Mouse (Mus musculus): ENCODE measurements at regions not wholly inside any gene's neighbourhood (a gene's known extent, or its start where the extent isn't known, plus 50 kb on each side); places are given as distances from the start of the nearest gene placed in this dataset.

GRCm38 (mm10) chr13:37514641-37515305, 169.8 kb downstream of the Ly86 start:
- peaks cover 30% of the 10 kb centered on the region for H3K4me1 ChIP-seq (ENCODE audit: insufficient read depth)
- peak overlapping the region; percentile 52 for H3K4me2 ChIP-seq
- ATAC-seq (ENCODE audit: insufficient read depth) (no peak), DNase-seq (peak; percentile 23)
- peak overlapping the region; percentile 35; the same call in 1 of the 2 replicates for H3K9ac ChIP-seq
- WGBS = 67% methylated on average over 12 of the region's 12 CpGs
- H3K36me3 ChIP-seq (ENCODE audit: insufficient read depth) = no peaks in the 10 kb centered on the region
- no peaks in the 10 kb centered on the region for H3K27me3 ChIP-seq (ENCODE audit: insufficient read depth, low read length)
- no peak for TF ChIP-seq CTCF (IDR thresholded peaks at IDR 0.05; ENCODE audit: low read depth)
- H3K4me3 ChIP-seq (ENCODE audit: low read depth, low read length) = no peak overlapping the region
- no peaks in the 10 kb centered on the region for H3K9me3 ChIP-seq (ENCODE audit: low read depth, low read length)
- H3K27ac ChIP-seq (ENCODE audit: low read depth) = peak overlapping the region; percentile 93

GRCm38 (mm10) chr13:37517055-37517807, 172.2 kb downstream of the Ly86 start:
- H3K9me3 ChIP-seq (ENCODE audit: low read depth, low read length) = no peaks in the 10 kb centered on the region
- no peak overlapping the region for H3K4me3 ChIP-seq (ENCODE audit: low read depth, low read length)
- DNase-seq = peak; percentile 52
- no peak for ATAC-seq (ENCODE audit: insufficient read depth)
- H3K27ac ChIP-seq (ENCODE audit: low read depth) = no peak overlapping the region
- WGBS = 44% methylated on average over 14 of the region's 14 CpGs
- H3K36me3 ChIP-seq (ENCODE audit: insufficient read depth) = no peaks in the 10 kb centered on the region
- peaks cover 22% of the 10 kb centered on the region for H3K4me1 ChIP-seq (ENCODE audit: insufficient read depth)
- H3K4me2 ChIP-seq = no peak overlapping the region
- H3K27me3 ChIP-seq (ENCODE audit: insufficient read depth, low read length) = no peaks in the 10 kb centered on the region
- TF ChIP-seq CTCF (IDR thresholded peaks at IDR 0.05; ENCODE audit: low read depth) = no peak
- H3K9ac ChIP-seq = no peak overlapping the region

- Histone ChIP-seq H3K27ac (ENCODE audit: low read depth) (no peak overlapping the region), H3K9ac (no peak overlapping the region), H3K4me1 (ENCODE audit: insufficient read depth) (peaks cover 1% of the 10 kb centered on the region; the same call in 1 of the 2 replicates), H3K4me3 (ENCODE audit: low read depth, low read length) (no peak overlapping the region), H3K4me2 (no peak overlapping the region), H3K9me3 (ENCODE audit: low read depth, low read length) (no peaks in the 10 kb centered on the region), H3K27me3 (ENCODE audit: insufficient read depth, low read length) (no peaks in the 10 kb centered on the region), H3K36me3 (ENCODE audit: insufficient read depth) (no peaks in the 10 kb centered on the region)
- no peak for ATAC-seq (ENCODE audit: insufficient read depth)
- peak; percentile 57 for TF ChIP-seq CTCF (IDR thresholded peaks at IDR 0.05; ENCODE audit: low read depth)
- peak; percentile 73 for DNase-seq
- WGBS = 67% methylated on average over 3 of the region's 3 CpGs
These were observed 174.9 kb downstream of the Ly86 start for GRCm38 (mm10) chr13:37519948-37520347.

GRCm38 (mm10) chr13:37525097-37525726, 180.2 kb downstream of the Ly86 start:
- ATAC-seq (ENCODE audit: insufficient read depth) = no peak
- 81% methylated on average over 15 of the region's 15 CpGs for WGBS
- no peak overlapping the region for H3K4me3 ChIP-seq (ENCODE audit: low read depth, low read length)
- H3K9me3 ChIP-seq (ENCODE audit: low read depth, low read length) = no peaks in the 10 kb centered on the region
- no peak for TF ChIP-seq CTCF (IDR thresholded peaks at IDR 0.05; ENCODE audit: low read depth)
- H3K36me3 ChIP-seq (ENCODE audit: insufficient read depth) = no peaks in the 10 kb centered on the region
- H3K27ac ChIP-seq (ENCODE audit: low read depth) = no peak overlapping the region
- H3K4me2 ChIP-seq = no peak overlapping the region
- no peak overlapping the region for H3K9ac ChIP-seq
- no peaks in the 10 kb centered on the region for H3K4me1 ChIP-seq (ENCODE audit: insufficient read depth)
- H3K27me3 ChIP-seq (ENCODE audit: insufficient read depth, low read length) = no peaks in the 10 kb centered on the region
- no peak for DNase-seq

GRCm38 (mm10) chr13:37526102-37526501, 181.1 kb downstream of the Ly86 start:
- Histone ChIP-seq H3K4me3 (ENCODE audit: low read depth, low read length) (no peak overlapping the region), H3K9ac (no peak overlapping the region), H3K27ac (ENCODE audit: low read depth) (no peak overlapping the region), H3K27me3 (ENCODE audit: insufficient read depth, low read length) (no peaks in the 10 kb centered on the region), H3K4me1 (ENCODE audit: insufficient read depth) (no peaks in the 10 kb centered on the region), H3K9me3 (ENCODE audit: low read depth, low read length) (no peaks in the 10 kb centered on the region), H3K36me3 (ENCODE audit: insufficient read depth) (no peaks in the 10 kb centered on the region), H3K4me2 (no peak overlapping the region)
- ATAC-seq (ENCODE audit: insufficient read depth) (no peak), DNase-seq (no peak)
- WGBS = 73% methylated on average over 8 of the region's 8 CpGs
- no peak for TF ChIP-seq CTCF (IDR thresholded peaks at IDR 0.05; ENCODE audit: low read depth)

- no peak overlapping the region for H3K27ac ChIP-seq (ENCODE audit: low read depth)
- 31% methylated on average over 9 of the region's 9 CpGs for WGBS
These were observed 183.4 kb downstream of the Ly86 start for GRCm38 (mm10) chr13:37528380-37528779.

GRCm38 (mm10) chr13:37528876-37529275, 183.9 kb downstream of the Ly86 start:
- no peak overlapping the region for H3K4me2 ChIP-seq
- H3K27me3 ChIP-seq (ENCODE audit: insufficient read depth, low read length) = no peaks in the 10 kb centered on the region
- H3K4me1 ChIP-seq (ENCODE audit: insufficient read depth) = peaks cover 8% of the 10 kb centered on the region
- no peak overlapping the region for H3K9ac ChIP-seq
- no peak overlapping the region for H3K4me3 ChIP-seq (ENCODE audit: low read depth, low read length)
- 56% methylated on average over 7 of the region's 7 CpGs for WGBS
- DNase-seq (no peak), ATAC-seq (ENCODE audit: insufficient read depth) (no peak)
- no peak for TF ChIP-seq CTCF (IDR thresholded peaks at IDR 0.05; ENCODE audit: low read depth)
- H3K36me3 ChIP-seq (ENCODE audit: insufficient read depth) = no peaks in the 10 kb centered on the region
- H3K27ac ChIP-seq (ENCODE audit: low read depth) = no peak overlapping the region
- H3K9me3 ChIP-seq (ENCODE audit: low read depth, low read length) = no peaks in the 10 kb centered on the region

More at GRCm38 (mm10) chr13:37528380-37528779, 183.4 kb downstream of the Ly86 start:
- H3K4me1 ChIP-seq (ENCODE audit: insufficient read depth) = peaks cover 6% of the 10 kb centered on the region
- no peak for ATAC-seq (ENCODE audit: insufficient read depth)
- TF ChIP-seq CTCF (IDR thresholded peaks at IDR 0.05; ENCODE audit: low read depth) = no peak
- no peak overlapping the region for H3K4me2 ChIP-seq
- no peaks in the 10 kb centered on the region for H3K36me3 ChIP-seq (ENCODE audit: insufficient read depth)
- no peak overlapping the region for H3K9ac ChIP-seq
- no peaks in the 10 kb centered on the region for H3K9me3 ChIP-seq (ENCODE audit: low read depth, low read length)
- H3K27me3 ChIP-seq (ENCODE audit: insufficient read depth, low read length) = no peaks in the 10 kb centered on the region
- no peak overlapping the region for H3K4me3 ChIP-seq (ENCODE audit: low read depth, low read length)
- DNase-seq = peak; percentile 35
